Mouse (Mus musculus) MEL (cell line): ENCODE data around the gene Frem2.

Experiments used
- CTCF ChIP-seq, 3 experiments: IDR thresholded peaks in 2 of 3; conservative IDR thresholded peaks in 1 of 3; 2 replicates each; pipeline ENCODE4 v1.5.1; 2011 to 2012; ENCODE audit warnings: low read length in 3 of 3, low read depth in 2 of 3, mild to moderate bottlenecking in 2 of 3, improper control_type of control experiment in 1 of 3, inconsistent platforms in 1 of 3, mixed read lengths in 1 of 3, moderate library complexity in 1 of 3; ENCODE audit not compliant: control insufficient read depth in 1 of 3, insufficient read depth in 1 of 3, poor library complexity in 1 of 3, severe bottlenecking in 1 of 3
- EP300 ChIP-seq, 2 experiments: IDR thresholded peaks; 2 replicates each; pipeline ENCODE4 v1.6.1; 2011; ENCODE audit warnings: improper control_type of control experiment in 2 of 2, low read length in 2 of 2, low read depth in 1 of 2, mild to moderate bottlenecking in 1 of 2
- MXI1 ChIP-seq: IDR thresholded peaks from 2 replicates; pipeline ENCODE4 v1.6.1; 2011; ENCODE audit warnings: mild to moderate bottlenecking, low read depth, low read length, improper control_type of control experiment
- SIN3A ChIP-seq: IDR thresholded peaks from 2 replicates; pipeline ENCODE4 v1.6.1; 2012; ENCODE audit warnings: low read length, improper control_type of control experiment, inconsistent platforms
- TCF12 ChIP-seq: IDR thresholded peaks from 2 replicates; pipeline ENCODE4 v1.6.1; 2014; ENCODE audit warnings: low read depth, mild to moderate bottlenecking, inconsistent platforms, low read length, improper control_type of control experiment, moderate library complexity

DNA sequence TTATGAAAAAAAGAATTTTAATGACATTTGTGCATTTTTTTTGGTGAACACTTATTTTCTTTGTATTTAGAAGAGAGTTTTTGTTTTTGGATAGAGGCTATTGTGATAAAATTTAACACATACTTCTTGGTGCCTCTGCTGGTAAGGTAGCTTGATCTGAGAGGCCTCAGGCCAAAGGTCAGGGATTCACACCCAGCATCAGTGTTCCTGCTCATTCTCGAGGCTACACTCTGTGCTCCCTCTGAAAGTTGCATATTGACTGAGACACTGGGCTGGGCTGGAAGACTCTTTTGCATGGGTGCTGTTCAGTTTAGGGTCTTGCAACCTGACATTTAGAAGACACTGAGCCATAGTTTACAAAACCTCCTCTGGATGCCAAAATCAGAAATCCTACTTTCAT is 44.8 kb upstream of the Frem2 start:
- TF ChIP-seq CTCF (IDR thresholded peaks at IDR 0.05 in 2 of 3, conservative IDR thresholded peaks at IDR 0.05 in 1 of 3; ENCODE audit: control insufficient read depth in 1 of 3, insufficient read depth in 1 of 3, low read depth in 2 of 3, low read length in 3 of 3, poor library complexity in 1 of 3, severe bottlenecking in 1 of 3), result no peak
- TF ChIP-seq MXI1, result no peak
- TF ChIP-seq SIN3A, result no peak
- no peak for TF ChIP-seq TCF12
- TF ChIP-seq EP300 (IDR thresholded peaks at IDR 0.05; ENCODE audit: low read depth in 1 of 2, low read length in 2 of 2), result no peak
